Mouse (Mus musculus): Measurements from ENCODE around the gene Ankrd34a. TPM values are rescaled to one million over a fixed set of nuclear protein-coding genes. Genes with fewer than 3 reads are reported as not detected.

Ankrd34a gene
- polyA plus RNA-seq, 2 experiments from 2014 or later = not detected

DNA sequence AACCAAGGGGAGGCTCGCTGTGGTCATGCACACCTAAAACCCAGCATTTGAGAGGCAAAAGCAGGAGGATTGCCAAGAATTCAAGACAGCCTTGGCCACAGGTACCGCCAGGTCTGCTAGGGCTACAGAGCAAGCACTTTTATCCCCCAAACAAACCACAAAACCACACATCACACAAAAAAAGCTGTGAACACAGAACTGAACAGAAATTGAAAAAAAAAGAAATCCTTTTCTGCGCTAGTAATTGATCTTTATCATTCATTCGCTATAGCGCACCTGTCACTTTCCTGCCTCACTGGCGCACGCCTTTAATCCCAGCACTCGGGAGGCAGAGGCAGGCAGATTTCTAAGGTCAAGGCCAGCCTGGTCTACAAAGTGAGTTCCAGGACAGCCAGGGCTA is 33.2 kb upstream of the Ankrd34a start:
- peak; percentile 5 for ATAC-seq

DNA sequence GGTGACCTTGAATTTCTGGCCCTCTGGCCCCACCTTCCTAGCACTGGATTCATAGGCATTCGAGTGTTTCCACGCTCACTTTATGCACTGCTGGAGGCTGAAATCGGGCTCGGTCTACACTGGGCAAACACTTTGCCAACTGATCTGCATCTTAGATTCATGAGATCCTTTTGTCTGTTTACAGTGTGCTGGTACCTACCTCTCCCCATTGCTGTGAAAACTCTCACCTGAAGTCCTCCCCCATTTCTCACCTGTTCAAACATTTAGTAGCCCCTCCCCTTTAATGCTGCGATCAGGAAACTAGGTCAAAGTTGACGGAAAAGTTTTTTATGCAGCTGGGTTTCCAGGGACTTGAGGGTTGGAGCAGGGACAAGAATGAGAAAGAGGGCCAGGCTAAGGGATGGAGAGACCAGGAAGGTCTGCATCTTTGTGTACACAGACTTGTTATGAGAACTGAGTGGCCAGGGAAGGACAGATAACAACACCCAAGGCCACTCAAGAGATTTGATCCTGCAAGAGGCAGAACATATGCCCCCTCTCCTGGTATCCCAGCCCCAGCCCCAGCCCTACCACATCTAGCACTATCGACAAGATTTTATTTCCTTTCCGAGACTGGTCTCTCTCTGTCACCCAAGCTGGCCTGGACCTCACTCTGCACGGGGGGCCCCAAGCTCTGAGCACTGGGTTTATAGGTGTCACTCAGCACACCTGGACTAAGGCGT is 32.4 kb upstream of the Ankrd34a start:
- ATAC-seq = no peak

DNA sequence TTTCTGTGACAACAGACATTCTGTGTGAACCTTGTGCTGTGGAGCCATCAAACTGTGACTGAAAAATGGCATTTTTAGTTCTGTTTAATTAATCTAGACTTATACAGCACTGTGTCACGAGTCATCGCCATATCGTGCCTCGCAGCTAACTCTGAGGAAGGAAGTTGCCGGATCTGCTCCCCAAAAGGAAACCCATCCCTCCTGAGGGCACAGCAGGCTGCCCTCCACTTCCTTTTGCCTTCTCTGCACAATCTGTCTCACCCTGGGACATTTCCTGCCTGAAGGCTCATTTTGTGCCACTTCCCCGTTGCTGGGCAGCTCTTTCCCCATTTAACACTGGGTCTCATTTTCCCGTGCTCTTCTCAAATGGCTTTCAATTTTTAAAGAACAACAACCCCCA is 31.8 kb upstream of the Ankrd34a start:
- peak; percentile 75 for ATAC-seq

DNA sequence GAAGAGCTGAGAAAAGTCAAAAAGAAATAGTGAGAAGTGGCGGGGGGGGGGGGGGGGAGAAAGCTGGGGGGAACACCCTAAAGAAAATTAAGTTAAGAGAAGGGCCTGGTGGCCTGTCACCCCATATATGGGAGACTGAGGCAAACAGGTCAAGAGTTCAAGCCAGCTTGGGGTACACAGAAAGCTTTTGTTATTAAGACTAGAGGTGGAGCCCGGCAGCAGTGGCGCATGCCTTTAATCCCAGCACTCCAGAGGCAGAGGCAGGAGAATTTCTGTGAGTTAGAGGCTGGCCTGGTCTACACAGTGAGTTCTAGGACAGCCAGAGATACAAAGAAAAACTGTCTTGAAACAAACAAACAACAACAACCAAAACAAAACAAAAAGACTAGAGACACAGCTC is 31.3 kb upstream of the Ankrd34a start:
- no peak for ATAC-seq

DNA sequence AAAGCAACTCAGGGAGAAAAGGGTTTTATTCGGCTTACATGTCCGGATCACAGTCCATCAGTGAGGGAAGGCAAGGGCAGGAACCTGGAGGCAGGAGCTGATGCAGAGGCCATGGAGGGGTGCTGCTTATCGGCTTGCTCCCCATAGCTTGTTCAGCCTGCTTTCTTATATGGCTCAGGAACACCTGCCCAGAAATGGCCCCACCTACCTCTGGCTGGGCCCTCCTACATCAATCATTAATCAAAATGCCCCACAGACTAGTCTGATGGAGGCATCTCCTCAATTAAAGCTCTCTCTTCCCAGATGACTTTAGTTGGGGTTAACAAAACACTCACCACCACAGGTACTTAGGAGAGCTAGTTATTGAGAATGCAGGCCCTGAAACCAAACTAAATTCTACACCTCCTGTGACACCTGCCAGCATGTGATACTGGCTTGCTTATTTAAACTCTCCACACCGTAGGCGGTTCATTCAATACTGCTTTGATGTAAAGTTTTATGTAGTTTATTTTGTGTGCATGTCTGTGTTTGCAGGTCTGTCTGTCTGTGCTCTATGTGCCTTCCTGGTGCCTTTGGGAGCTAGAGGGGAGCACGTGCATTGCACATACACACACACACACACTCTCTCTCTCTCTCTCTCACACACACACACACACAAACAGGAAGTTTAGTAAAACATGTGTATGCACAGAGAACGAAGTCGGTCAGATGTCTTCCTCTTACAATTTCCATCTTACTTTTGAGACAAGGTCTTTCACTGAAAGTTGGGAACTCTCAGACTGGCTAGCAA is 29.6 kb upstream of the Ankrd34a start:
- ATAC-seq = peak; percentile 32

DNA sequence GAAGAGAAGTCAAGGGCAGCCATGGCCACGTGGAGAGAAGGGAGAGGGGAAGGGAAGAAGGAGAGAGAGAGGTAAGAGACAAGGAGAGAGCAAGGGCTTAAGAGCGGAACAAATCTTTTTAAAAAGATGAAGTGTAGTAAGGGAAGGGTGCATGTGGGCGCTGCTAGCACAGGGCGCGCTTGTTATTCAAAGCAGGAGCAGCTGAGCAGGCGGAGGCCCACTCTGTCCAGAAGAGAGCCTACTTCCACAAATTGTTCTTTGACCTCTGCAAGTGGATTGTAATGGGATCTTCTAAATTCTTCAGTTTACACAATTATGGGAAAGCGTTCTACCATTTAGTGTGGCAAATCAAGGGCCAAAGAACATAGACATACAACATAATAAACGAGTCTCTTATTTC is 27.8 kb upstream of the Ankrd34a start:
- no peak for ATAC-seq

DNA sequence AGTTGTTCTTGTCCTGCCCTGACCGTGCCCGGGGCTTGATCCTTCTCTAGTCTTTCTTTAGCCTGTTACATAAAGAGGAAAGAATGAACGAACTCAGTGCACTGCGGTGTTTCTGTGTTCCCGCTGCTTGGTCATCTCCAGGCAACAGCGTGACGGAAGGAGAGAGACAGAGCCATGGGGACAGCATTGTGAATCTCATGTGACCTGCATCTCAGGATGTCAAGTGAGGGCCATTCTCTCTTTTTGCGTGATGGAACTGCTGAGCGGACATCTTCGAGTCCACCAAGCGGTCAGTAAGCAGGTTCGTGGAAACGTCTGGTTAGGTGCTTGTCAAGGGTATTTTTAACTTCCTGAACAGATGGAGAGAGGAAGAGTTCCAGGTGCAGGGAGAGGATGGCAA is 26.9 kb upstream of the Ankrd34a start:
- no peak for ATAC-seq

DNA sequence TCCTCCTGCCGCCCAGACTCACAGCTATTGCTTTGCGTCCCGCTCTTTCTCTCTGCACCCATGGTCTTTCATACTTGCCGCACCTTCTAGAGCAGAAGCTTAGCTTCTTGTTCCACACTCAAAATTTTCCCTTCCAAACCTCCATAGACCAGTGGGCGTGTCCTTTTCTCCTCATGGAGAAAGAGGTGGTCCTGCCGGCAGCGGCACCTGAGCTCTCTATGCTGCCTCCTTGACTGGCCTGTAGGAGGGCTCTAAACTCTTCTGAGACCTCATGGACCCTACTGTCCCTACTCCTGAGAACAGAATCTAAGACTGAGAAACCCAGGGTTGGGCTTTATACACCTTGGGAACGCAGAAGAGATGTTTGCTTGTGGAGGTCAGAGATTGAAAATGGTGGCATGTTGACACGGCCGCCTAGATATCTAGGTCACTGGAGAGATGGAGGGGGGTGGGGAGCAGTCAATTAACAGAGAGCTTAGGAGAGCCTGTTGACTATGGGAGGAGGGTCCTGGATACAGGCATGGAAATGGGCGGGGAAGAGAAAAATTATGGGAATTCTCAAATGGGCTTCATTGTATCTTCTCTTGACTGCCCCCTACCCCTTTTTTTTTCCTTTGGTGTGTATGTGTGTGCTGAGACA is 26.4 kb upstream of the Ankrd34a start:
- ATAC-seq = no peak

DNA sequence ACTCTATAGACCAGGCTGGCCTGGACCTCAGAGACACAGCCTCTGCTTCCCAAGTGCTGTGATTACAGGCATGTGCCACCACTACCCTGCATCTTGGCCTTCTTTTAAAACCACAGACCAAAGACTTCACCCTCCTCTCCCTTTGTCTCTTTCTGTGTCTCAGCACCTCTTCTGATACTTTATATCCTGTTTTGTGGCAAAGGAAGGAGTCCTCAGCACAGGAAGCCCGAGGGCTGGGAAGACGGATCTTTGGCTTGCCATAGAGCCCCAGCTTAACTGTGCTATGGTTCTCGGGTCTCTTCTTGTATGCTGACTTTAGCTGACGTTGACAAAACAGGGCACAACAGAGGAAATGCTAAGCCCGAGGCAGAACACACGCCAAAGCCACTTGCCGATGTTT is 25.8 kb upstream of the Ankrd34a start:
- ATAC-seq = peak; percentile 53

DNA sequence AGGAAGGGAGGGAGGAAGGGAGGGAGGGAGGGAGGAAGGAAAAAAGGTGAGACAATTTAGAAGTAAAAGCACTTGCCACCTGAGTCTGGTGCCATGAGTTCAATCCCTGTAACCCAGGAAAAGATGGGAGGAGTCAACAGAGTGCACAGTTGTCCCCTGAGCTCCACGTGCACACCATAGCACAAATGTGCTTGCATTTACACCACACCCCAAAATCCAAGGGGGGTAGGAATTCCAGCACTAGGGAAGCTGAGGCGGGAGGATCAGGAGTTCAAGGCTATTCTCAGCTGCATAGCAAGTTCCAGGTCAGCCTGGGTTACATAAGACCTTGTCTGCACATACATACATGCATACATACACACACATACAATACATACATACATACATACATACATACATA is 25.1 kb upstream of the Ankrd34a start:
- ATAC-seq = no peak

DNA sequence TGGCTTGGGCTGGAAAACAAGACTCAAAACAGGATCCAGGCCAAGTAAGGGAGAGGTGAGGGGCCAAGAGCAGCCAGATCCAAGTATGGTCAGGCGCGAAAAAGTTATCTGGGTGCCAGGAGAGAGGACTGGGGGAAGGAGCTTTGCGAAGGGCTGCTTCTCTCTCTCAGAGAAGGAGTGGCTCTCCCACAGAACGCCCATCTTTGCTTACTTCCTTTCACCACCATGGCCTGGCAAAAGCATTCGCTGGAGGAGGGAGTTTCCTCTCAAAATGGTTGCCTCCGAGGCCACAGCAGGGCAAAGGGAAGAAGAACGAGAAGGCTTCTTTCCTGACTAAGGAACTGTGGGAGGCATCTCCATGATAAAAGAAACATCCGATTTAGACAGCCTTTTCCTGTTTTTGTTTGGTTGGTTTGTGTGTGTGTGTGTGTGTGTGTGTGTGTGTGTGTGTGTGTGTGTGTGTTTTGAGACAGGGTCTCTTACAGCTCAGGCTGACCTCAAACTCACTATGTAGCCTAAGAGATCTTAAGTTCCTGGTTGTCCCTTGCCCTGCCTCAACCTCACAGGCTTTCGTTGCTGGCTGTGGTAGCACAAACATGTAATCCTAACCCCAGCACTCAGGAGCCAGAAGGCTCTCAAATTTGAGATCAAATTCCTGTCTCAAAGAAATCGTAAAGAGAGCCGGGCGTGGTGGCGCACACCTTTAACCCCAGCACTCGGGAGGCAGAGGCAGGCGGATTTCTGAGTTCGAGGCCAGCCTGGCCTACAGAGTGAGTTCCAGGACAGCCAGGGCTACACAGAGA is 24.3 kb upstream of the Ankrd34a start:
- ATAC-seq = no peak

DNA sequence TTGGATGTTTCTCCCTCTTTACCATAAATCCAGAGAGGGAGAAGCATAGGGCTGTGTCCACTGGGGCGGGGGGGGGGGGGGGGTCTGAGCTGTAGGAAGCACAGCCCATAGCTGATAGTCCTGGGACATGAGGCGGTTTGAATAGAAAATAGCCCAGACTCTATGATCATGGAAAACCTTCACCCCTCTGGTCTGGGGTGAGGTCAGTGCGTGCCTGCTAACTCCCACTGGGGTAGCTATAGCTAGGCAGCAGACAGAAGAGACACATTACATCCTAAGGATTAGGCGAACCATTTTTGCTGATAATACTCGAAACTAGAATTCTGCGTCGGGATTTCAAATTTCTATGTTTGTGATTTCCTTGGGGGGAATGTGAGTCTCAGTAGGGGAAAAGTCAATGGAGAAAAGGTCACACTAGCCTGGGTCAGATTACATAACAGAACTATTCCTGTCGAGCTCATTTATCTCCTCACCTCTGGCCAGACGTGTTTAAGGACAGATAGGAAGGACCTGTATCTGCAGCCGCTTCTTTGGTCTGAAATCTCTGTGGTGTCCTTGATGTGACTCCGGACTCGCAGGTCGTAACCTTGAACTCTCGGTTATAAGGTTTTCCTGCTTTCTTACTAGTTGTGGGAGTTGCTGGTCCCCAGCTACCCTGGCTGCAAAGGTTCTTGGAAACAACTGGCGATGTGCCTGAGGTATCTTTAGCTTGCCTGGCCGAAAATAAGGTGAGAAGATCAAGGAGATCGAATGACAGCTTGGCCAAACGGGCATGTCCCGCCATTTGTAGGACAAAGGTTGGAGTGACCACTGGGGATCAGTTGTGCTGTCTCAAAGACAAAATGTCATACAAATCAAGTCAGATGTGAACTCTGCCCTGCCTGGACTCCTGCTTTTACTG is 22.6 kb upstream of the Ankrd34a start:
- no peak for ATAC-seq

DNA sequence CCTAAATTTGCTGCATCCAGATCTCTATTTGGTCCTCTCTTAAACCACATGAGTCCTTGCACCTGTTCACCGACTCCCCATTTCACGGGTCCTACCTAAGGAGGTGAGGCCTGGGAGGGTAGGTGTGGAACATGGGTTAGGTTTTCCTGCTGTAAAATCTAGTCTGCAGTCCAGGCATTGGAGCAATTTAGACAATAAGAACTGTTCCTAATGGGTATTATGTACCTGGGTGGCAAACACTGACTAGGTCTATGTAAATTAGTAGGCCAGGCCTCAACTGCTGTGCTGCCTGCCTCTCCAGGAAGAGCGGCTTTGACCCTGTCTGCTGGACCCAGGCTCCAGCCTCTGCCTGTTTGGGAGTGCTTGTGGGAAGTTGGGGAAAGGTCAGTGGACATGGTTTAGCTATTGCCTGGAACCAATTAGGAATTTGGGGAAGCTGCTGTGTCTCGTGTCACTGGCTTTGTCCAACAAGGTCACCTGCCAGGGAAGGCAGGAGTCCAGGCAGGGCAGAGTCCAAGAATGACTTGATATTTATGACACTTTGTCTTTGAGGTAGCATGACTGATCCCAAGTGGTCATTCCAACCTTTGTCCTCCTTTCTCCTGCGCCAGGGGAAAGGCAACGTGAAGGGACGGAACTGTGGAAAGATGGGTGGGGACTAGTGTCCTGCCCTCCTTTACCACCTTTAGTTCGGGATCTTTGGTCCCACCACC is 21.0 kb upstream of the Ankrd34a start:
- ATAC-seq = no peak

DNA sequence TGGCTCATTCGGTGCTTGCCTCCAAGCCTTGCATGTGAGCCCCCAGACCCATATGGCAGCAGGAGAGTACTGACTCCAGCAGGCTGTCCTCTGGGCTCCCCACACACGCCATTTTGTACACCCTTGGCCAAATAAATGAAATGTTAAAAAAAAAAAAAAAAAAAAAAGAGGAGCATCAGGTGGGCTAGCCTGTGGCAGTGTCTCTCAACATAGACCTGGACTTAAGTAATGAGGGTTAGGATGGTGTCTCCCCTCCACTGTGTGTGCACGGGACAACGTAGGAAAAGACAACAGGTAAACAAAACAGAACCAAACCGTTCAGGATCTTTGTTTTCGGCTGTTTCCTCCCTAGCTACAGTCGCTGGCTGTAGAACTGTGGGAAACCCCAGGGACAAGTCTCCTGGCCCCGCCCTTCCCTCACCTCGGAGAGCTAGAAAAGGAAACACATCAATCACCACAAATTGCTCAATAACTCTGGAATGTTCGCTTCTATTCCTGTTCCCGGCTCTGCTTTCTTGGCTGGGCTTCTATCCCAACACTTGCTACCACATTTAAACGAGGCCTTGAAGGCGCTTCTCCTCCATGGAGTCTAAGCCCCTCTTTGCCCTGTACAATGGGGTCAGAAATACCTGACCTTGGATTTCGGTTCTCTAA is 20.3 kb upstream of the Ankrd34a start:
- ATAC-seq = peak; percentile 22

DNA sequence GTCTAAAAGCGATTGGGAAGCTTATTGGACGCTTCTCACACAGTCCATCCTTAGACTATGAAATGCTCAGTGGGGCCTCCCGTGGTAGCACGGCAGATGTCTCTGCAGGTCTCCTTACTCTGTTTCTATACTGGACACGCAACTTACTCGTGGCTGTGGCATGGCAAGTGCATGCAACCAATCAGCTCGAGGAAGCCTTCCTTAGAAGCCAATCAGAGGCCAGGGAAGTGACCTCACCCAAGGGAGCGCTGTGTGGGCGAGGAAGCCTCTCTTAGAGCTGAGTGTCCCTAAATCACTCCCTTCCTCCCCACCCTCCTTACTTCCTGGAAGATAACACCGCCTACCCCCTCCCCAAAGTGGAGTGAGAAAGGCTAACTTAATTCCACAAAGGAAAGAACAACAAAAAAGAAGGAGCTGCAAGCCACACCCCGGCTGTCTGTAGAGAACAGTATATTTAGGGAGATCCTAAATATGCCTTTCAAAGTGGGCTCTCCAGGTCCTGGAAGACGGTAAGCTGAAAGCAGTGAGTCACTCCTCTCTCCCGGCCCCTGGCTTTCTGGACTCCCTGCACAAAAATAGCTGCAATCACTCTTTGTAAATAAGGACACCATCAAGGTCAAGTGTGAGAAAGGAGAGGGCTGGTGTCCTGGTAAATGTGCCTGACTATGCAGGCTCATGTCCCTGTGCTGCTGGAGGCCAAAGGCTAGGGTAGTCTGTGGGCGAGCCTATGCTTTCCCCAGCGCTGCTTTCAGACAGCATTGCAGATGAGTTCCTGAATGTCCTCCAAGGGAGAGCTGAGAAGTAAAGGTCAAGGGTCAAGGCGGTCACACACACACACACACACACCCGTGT is 19.5 kb upstream of the Ankrd34a start, which contains the start of gene Gm16253:
Gene Gm16253, plus strand, starts transcription at position 295 of the 852 bp plus-strand sequence.
- ATAC-seq = peak; percentile 87

DNA sequence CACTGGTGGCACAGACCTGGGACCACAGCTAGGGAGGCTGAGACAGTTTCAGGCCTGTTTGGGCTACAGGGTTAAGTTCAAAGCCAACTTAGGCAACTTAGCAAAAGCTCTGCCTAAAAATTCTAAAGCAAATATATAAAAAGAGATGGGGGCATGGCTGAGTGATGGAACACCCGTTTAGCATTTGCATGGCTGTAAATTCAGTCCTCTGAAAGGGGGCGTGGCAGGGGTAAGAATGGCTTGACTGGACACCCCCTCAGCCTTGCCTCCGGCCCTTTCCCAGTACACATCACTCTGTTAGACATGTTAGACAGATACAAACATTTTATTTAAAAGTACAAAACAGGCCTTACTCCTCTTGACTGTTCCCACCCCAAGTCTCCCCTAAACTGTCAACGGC is 18.9 kb upstream of the Ankrd34a start:
- ATAC-seq = no peak

DNA sequence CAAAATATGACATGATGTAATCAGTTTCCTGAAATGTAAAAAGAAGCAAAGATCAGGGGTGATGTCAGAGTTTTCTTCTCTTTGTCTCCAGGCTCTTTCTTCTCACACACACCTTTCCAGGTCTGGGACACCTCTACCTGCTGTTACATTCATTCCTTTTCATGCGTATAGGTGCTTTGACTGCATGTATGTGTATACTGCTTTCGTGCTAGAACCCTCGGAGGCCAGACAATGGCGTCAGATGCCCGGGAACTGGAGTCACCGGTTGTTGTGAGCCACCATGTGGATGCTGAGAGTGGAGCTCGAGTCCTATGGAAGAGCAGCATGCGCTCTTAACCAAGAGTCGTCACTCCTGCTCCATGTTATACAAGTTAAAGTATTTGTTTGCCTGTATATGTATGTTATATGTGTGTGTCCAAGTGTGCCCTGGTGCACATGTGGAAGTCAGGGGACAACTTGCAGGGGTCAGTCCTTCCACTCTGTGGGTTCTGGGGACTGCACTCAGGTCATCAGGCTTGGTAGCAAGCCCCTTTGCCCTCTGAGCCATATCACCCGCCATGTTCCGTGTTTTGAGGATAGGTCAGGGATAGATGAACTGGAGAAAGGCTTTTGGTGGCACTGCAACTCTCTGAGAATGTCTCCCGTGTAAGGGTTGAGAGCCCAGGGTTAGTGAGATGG is 17.7 kb upstream of the Ankrd34a start:
- ATAC-seq = no peak

DNA sequence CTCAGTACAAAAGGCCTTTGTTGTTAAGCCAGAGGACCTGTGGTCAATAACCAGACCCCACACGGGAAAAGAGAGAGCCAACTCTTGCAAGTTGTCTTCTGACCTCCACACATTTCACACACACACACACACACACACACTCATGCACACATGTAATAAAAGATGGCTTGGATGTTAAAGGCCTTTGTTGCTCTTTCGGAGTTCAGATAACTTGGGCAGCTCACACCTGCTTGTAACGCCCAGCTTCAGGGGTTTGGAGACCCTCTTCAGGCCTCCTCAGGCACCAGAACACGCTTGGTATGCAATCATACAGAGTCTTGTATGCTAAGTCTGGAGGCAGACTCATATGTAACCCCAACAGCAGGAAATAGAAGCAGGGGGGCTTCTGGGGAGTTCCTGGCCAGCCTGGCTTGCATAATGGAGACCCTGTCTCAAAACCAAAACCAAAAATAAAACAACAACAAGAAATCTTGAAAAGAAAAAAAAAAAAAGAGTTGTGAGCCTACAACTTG is 17.1 kb upstream of the Ankrd34a start:
- no peak for ATAC-seq
